Mouse (Mus musculus) spleen, postnatal 36 days (tissue): ENCODE measurements at regions not wholly inside any gene's neighbourhood (a gene's known extent, or its start where the extent isn't known, plus 50 kb on each side); places are given as distances from the start of the nearest gene placed in this dataset.
A peak's percentile ranks its signal among the peaks of the same experiment; 100 is the strongest.
"Not testable (repeated sequence)": the region's sequence is repeated elsewhere in the genome, so short reads cannot be mapped to it uniquely, and the experiment has no call there.

Experiments used
- DNase-seq, 2 experiments: peaks; one replicate each; pipeline ENCODE4 v3.0.0; 2022; ENCODE audit warnings: low spot score in 2 of 2, mixed read lengths in 1 of 2

DNA sequence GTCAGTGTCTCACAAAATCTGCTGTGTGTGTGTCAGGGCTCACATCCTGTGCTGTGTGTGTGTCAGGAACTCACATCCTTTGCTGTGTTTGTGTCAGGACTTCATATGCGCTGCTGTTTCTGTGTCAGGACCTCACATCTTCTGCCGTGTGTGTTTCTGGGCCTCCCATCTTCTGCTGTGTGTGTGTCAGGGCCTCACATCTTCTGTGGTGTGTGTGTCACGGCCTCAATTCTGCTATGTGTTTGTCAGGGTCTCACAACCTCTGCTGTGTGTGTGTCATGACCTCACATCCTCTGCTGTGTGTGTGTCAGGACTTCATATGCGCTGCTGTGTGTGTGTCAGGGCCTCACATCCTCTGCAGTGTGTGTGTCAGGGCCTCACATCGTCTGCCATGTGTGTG, 137.5 kb downstream of the Asmt start:
- not testable (repeated sequence) for DNase-seq

DNA sequence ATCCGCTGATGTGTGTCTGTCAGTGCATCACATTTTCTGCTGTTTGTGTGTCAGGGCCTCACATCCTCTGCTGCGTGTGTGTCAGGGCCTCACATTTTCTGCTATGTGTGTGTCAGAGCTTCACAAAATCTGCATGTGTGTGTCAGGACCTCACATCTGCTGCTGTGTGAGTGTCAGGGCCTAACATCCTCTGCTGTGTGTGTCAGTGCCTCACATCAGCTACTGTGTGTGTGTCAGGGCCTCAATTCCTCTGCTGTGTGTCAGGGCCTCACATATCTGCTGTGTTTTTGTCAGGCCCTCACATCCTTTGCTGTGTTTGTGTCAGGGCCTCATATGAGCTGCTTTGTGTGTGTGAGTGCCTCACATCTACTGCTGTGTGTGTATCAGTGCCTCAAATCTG, 142.9 kb downstream of the Asmt start:
- no peak for DNase-seq

GRCm38 (mm10) chrX:170841108-170841507, 168.7 kb downstream of the Asmt start:
- not testable (repeated sequence) for DNase-seq

GRCm38 (mm10) chrX:170841551-170841950, 169.1 kb downstream of the Asmt start:
- DNase-seq = not testable (repeated sequence)

DNA sequence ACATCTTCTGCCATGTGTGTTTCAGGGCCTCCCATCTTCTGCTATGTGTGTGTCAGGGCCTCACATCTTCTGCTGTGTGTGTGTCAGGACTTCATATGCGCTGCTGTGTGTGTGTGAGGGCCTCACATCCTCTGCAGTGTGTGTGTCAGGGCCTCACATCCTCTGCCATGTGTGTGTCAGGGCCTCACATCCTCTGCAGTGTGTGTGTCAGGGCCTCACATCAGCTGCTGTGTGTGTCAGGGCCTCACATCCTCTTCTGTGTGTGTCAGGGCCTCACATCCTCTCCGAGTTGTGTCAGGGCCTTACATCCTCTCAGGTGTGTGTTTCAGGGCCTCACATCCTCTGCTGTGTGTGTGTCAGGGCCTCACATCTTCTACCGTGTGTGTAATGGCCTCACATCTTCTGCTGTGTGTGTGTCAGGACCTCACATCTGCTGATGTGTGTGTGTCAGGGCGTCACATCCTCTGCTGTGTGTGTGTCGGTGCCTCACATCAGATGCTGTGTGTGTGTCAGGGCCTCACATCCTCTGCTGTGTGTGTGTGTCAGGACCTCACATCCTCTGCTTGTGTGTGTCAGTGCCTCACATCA, 170.5 kb downstream of the Asmt start:
- not testable (repeated sequence) for DNase-seq

GRCm38 (mm10) chrX:170876616-170877015, 204.2 kb downstream of the Asmt start:
- DNase-seq = not testable (repeated sequence)

GRCm38 (mm10) chrX:170880864-170881263, 208.4 kb downstream of the Asmt start:
- peak; percentile 1 for DNase-seq
